Mouse (Mus musculus) embryo, embryonic 11.5 days (tissue): ENCODE data around the gene B3galt1.

Source experiments
- DNase-seq: peaks from one replicate; pipeline ENCODE4 v3.0.0-alpha.2; 2012; ENCODE audit warnings: low read depth, low spot score

B3galt1 gene

GRCm38 (mm10) chr2:68053243-68053642, 487.6 kb downstream of the B3galt1 start:
- no peak for DNase-seq

GRCm38 (mm10) chr2:68061341-68061740, 495.7 kb downstream of the B3galt1 start:
- DNase-seq, result no peak

- no peak for DNase-seq
Observed at GRCm38 (mm10) chr2:68079426-68080360, 514.0 kb downstream of the B3galt1 start.

GRCm38 (mm10) chr2:68080872-68081280, 515.2 kb downstream of the B3galt1 start:
- DNase-seq, result no peak

GRCm38 (mm10) chr2:68084483-68084882, 518.8 kb downstream of the B3galt1 start:
- DNase-seq, result no peak

GRCm38 (mm10) chr2:68086101-68086500, 520.4 kb downstream of the B3galt1 start:
- DNase-seq, result no peak

- no peak for DNase-seq
Observed at GRCm38 (mm10) chr2:68091559-68091958, 525.9 kb downstream of the B3galt1 start.

GRCm38 (mm10) chr2:68104641-68105040, 539.0 kb downstream of the B3galt1 start:
- no peak for DNase-seq

- DNase-seq, result no peak
Observed at GRCm38 (mm10) chr2:68118076-68118475, 552.4 kb downstream of the B3galt1 start.

- peak; percentile 50 for DNase-seq
Observed at GRCm38 (mm10) chr2:68124751-68125150, 559.1 kb downstream of the B3galt1 start.

- no peak for DNase-seq
Observed at GRCm38 (mm10) chr2:68141094-68141493, 575.4 kb downstream of the B3galt1 start.

GRCm38 (mm10) chr2:68143292-68143691, 577.6 kb downstream of the B3galt1 start:
- no peak for DNase-seq

- DNase-seq, result no peak
Observed at GRCm38 (mm10) chr2:68159751-68160150, 594.1 kb downstream of the B3galt1 start.

- DNase-seq, result no peak
Observed at GRCm38 (mm10) chr2:68160566-68160965, 594.9 kb downstream of the B3galt1 start.

GRCm38 (mm10) chr2:68162012-68162411, 596.3 kb downstream of the B3galt1 start:
- no peak for DNase-seq

GRCm38 (mm10) chr2:68171306-68171705, 605.6 kb downstream of the B3galt1 start:
- no peak for DNase-seq
